Mouse (Mus musculus) forebrain, embryonic 16.5 days (tissue): ENCODE results near the gene Kif2c. TPM values are rescaled to one million over a fixed set of nuclear protein-coding genes. Genes with fewer than 3 reads are reported as not detected.

Experiments used
- ATAC-seq: fragments of 200-750 bp; cut with Nextera tagmentation; 2 replicates; pipeline ENCODE4 v1.8.0; 2017; ENCODE audit warnings: mild to moderate bottlenecking, moderate library complexity
- H3K27ac ChIP-seq: fragments of 300-500 bp; sonication (generic); 2 replicates; pipeline ENCODE4 v1.5.1; 2014; ENCODE audit warnings: low read length, control low read depth
- H3K27me3 ChIP-seq: fragments of 300-500 bp; sonication (generic); replicated peaks from 2 replicates; pipeline ENCODE4 v1.6.1; 2014; ENCODE audit warnings: low read length; ENCODE audit not compliant: control insufficient read depth, insufficient read depth
- H3K36me3 ChIP-seq: fragments of 300-500 bp; sonication (generic); 2 replicates; pipeline ENCODE4 v1.6.1; 2014; ENCODE audit not compliant: control insufficient read depth, insufficient read depth
- H3K4me1 ChIP-seq: fragments of 300-500 bp; sonication (generic); replicated peaks from 2 replicates; pipeline ENCODE4 v1.6.1; 2014; ENCODE audit warnings: low read length; ENCODE audit not compliant: control insufficient read depth, insufficient read depth
- H3K4me2 ChIP-seq: fragments of 300-500 bp; sonication (generic); 2 replicates; pipeline ENCODE4 v1.6.1; 2014; ENCODE audit warnings: mild to moderate bottlenecking, low read length, control low read depth
- H3K4me3 ChIP-seq: fragments of 300-500 bp; sonication (generic); replicated peaks from 2 replicates; pipeline ENCODE4 v1.5.1; 2014; ENCODE audit warnings: mild to moderate bottlenecking, low read length, control low read depth
- H3K9ac ChIP-seq: fragments of 300-500 bp; sonication (generic); replicated peaks from 2 replicates; pipeline ENCODE4 v1.6.1; 2014; ENCODE audit warnings: low read depth, low read length, control low read depth
- H3K9me3 ChIP-seq: fragments of 300-500 bp; sonication (generic); 2 replicates; pipeline ENCODE4 v1.6.1; 2016; ENCODE audit warnings: low read length; ENCODE audit not compliant: control insufficient read depth
- WGBS: fragments of 180-500 bp; shearing (Covaris S2); extraction: QIAGEN DNeasy Blood & Tissue Kit; methylation state at CpG from one replicate; pipeline ENCODE4 v1.1.7; 2014; 5-methylcytosine and 5-hydroxymethylcytosine counted together
- microRNA-seq: library from miRNA; unstranded; fragments of <30 nt; microRNA quantifications from one replicate; pipeline ENCODE4, GENCODE M21; 2017
- polyA plus RNA-seq: library from polyadenylated mRNA; unstranded; fragments of >200 nt; fragmentation: Nextera tagmentation; extraction: Ambion mirVana; gene quantifications from 2 replicates; pipeline ENCODE4 v1.2.1, GENCODE M21; 2015

The Kif2c gene
- polyA plus RNA-seq, 1 experiment from 2014 or later, result 27.2 TPM

DNA sequence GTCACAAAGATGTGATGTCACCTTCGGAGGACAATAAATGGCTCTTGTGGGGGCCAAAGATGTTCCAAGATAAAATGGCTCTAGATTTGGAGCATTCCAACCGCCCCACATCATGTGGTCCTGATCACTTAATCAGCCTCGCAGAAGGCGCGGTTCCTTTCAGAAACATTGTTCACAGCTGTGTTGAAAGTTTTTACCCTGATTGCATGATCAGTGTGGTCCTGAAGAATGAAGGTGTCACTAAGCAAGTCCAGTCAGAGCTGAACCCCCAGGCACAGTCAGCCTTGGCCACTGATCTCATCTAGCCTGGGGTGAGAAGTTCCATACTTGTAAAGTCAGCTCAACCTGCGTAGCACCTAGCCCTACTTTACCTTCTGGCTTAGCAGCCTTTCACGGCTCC is 64.5 kb downstream of the Kif2c start:
- ATAC-seq, result no peak
- 95% methylated on average over 7 of the region's 7 CpGs for WGBS
- Histone ChIP-seq H3K4me1 (peaks cover 6% of the 10 kb centered on the region), H3K36me3 (no peaks in the 10 kb centered on the region), H3K27ac (no peak overlapping the region), H3K4me3 (no peak overlapping the region), H3K27me3 (no peaks in the 10 kb centered on the region), H3K4me2 (no peak overlapping the region), H3K9me3 (no peaks in the 10 kb centered on the region), H3K9ac (no peak overlapping the region)

GRCm38 (mm10) chr4:117115592-117115991 is 66.8 kb downstream of the Kif2c start:
- no peaks in the 10 kb centered on the region for H3K9me3 ChIP-seq
- H3K27ac ChIP-seq, result no peak overlapping the region
- H3K4me1 ChIP-seq, result peaks cover 6% of the 10 kb centered on the region
- no peak overlapping the region for H3K9ac ChIP-seq
- H3K36me3 ChIP-seq, result no peaks in the 10 kb centered on the region
- H3K4me3 ChIP-seq, result no peak overlapping the region
- no peaks in the 10 kb centered on the region for H3K27me3 ChIP-seq
- no peak overlapping the region for H3K4me2 ChIP-seq
- WGBS, result 92% methylated on average over 5 of the region's 5 CpGs
- ATAC-seq, result no peak

GRCm38 (mm10) chr4:117113237-117113636 is 69.2 kb downstream of the Kif2c start:
- H3K27ac ChIP-seq, result no peak overlapping the region
- H3K9me3 ChIP-seq, result no peaks in the 10 kb centered on the region
- no peaks in the 10 kb centered on the region for H3K4me1 ChIP-seq
- H3K9ac ChIP-seq, result no peak overlapping the region
- 83% methylated on average over 1 of the region's 1 CpGs for WGBS
- H3K4me3 ChIP-seq, result no peak overlapping the region
- no peaks in the 10 kb centered on the region for H3K27me3 ChIP-seq
- ATAC-seq, result no peak
- H3K36me3 ChIP-seq, result no peaks in the 10 kb centered on the region
- H3K4me2 ChIP-seq, result no peak overlapping the region

GRCm38 (mm10) chr4:117110985-117111384 is 71.5 kb downstream of the Kif2c start:
- ATAC-seq, result no peak
- Histone ChIP-seq H3K27ac (no peak overlapping the region), H3K4me1 (no peaks in the 10 kb centered on the region), H3K4me2 (no peak overlapping the region), H3K27me3 (no peaks in the 10 kb centered on the region), H3K36me3 (no peaks in the 10 kb centered on the region), H3K9ac (no peak overlapping the region), H3K9me3 (no peaks in the 10 kb centered on the region), H3K4me3 (no peak overlapping the region)
- 88% methylated on average over 11 of the region's 11 CpGs for WGBS

DNA sequence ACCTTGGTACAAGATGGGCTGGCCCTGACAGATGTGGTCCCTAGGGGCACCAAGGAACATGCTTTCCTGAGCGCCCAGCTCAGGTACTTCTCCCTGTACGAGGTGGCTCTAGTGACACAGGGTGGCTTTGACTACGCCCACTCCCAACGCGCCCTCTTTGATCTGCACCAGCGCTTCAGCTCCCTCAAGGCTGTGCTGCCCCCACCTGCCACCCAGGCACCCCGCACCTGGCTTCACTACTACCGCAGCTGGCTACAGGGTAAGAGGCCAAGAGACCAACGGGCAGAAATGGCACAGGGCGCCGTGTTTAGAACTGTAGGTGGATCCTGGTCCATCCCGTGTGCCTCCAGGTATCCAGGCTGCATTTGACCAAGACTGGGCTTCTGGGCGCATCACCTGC is 72.2 kb downstream of the Kif2c start:
- H3K4me1 ChIP-seq, result peaks cover 5% of the 10 kb centered on the region
- H3K9me3 ChIP-seq, result no peaks in the 10 kb centered on the region
- H3K4me3 ChIP-seq, result no peak overlapping the region
- H3K27me3 ChIP-seq, result no peaks in the 10 kb centered on the region
- no peak for ATAC-seq
- no peaks in the 10 kb centered on the region for H3K36me3 ChIP-seq
- H3K9ac ChIP-seq, result no peak overlapping the region
- no peak overlapping the region for H3K4me2 ChIP-seq
- 90% methylated on average over 12 of the region's 13 CpGs for WGBS
- H3K27ac ChIP-seq, result no peak overlapping the region

Small RNAs within 50 kb of the gene (microRNA-seq; reads per million reads assigned to microRNA genes)
- not detected for gene Gm22398

Other genes with a start within 250 kb of the Kif2c start
- gene Urod, start 188.2 kb downstream of the Kif2c start, polyA plus RNA-seq, result 59.1 and 63.4 TPM in 2 replicates
- gene Hectd3, start 187.3 kb downstream of the Kif2c start, polyA plus RNA-seq, result 27.4 and 27.7 TPM in 2 replicates
- 42.1 and 42.2 TPM in 2 replicates for gene Eif2b3, start 163.2 kb downstream of the Kif2c start, polyA plus RNA-seq
- 2.9 and 5.5 TPM in 2 replicates for gene Ptch2, start 86.6 kb downstream of the Kif2c start, polyA plus RNA-seq
- gene Btbd19, start 56.9 kb downstream of the Kif2c start, polyA plus RNA-seq, result 4.3 and 4.8 TPM in 2 replicates
- 0.35 and 0.53 TPM in 2 replicates for gene Tctex1d4, start 55.8 kb downstream of the Kif2c start, polyA plus RNA-seq
- gene Plk3, start 48.7 kb downstream of the Kif2c start, polyA plus RNA-seq, result 9.6 and 10.2 TPM in 2 replicates
- gene Rps8, start 26.4 kb downstream of the Kif2c start, polyA plus RNA-seq, result 418 and 427 TPM in 2 replicates
- gene Tmem53, start 69.3 kb upstream of the Kif2c start, polyA plus RNA-seq, result 5.3 and 6.2 TPM in 2 replicates
- 0.65 and 0.68 TPM in 2 replicates for gene Armh1, start 69.5 kb upstream of the Kif2c start, polyA plus RNA-seq